Mouse (Mus musculus): ENCODE results near the gene Adamts14.

DNA sequence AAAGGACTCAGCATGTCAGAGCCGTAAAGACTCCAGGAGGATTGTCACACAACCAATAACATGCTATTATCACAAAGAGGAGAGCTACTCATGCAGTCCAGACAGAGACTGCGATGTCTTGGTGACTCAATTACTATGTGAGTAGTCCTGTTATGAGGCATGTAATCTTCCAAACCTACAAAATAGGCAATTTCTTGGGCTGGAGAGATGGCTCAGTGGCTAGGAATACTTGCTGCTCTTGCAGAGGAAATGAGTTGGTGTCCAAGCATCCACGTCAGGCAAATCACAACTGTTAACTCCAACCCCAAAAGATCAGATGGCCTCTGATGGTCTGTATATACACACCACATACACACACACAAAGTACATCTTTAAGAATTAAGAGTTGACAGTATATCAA lies 117.6 kb downstream of the Adamts14 start:
- TF ChIP-seq GATA1 (IDR thresholded peaks at IDR 0.05; ENCODE audit: low read length) (no peak), TAL1 (IDR thresholded peaks at IDR 0.05; ENCODE audit: low read length) (no peak)
